Comparison of ENCODE assay signal across 8 mouse cellular contexts in the genomic region with DNA sequence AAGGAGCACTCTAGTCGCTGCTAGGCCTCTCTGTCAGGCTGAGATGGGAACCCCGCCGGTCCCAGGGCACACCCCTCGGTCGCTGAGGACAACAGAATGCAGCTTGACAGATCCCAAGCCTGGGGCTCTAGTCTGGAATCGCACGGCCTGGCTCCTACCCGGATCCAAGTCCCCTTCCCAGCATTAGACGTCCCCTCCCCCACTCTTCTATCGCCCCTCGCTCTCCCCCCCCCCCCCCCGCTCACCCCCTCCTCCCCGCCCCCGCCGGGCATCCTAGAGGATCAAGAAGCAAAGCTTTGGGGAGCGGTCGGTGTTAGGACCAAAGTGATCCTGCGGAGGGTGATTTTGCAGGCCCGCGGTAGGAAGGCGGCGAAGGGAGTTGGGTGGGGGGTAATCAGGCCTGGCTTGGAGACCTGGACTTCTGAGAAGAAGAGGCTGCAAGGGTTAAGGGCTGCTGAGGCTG. TPM values are rescaled to one million over a fixed set of nuclear protein-coding genes. Genes with fewer than 3 reads are reported as not detected.
DNase-seq lines count a peak whose midpoint lies in the region; ATAC-seq and TF ChIP-seq lines count a peak whose summit lies in the region.

No protein-coding gene starts in this region.

- peak overlapping the region; percentile 94 for H3K4me3 ChIP-seq in heart, adult 2 months
- peak overlapping the region; percentile 84 to 85 for H3K4me3 ChIP-seq in ES-E14 (ENCODE audit: insufficient read depth in 1 of 2, low read depth in 1 of 2, low read length in 2 of 2, poor library complexity in 1 of 2, severe bottlenecking in 1 of 2)
- peak overlapping the region; percentile 77 for H3K4me3 ChIP-seq in embryonic facial prominence, embryonic 11.5 days (ENCODE audit: low read depth, low read length)
- H3K4me3 ChIP-seq in hindbrain, embryonic 14.5 days (replicated peaks; ENCODE audit: low read length): peak overlapping the region; percentile 54
- H3K4me3 ChIP-seq in lung, postnatal 0 days (ENCODE audit: low read depth, low read length): peak overlapping the region; percentile 72

- H3K36me3 ChIP-seq in heart, adult 2 months (ENCODE audit: control insufficient read depth, insufficient read depth, low read length): no peaks in the 10 kb centered on the region
- H3K36me3 ChIP-seq in ES-E14 (ENCODE audit: control insufficient read depth, insufficient read depth, low read length, poor library complexity, severe bottlenecking): no peaks in the 10 kb centered on the region
- no peaks in the 10 kb centered on the region for H3K36me3 ChIP-seq in embryonic facial prominence, embryonic 11.5 days (replicated peaks; ENCODE audit: control insufficient read depth, insufficient read depth, low read depth, low read length)
- no peaks in the 10 kb centered on the region for H3K36me3 ChIP-seq in hindbrain, embryonic 14.5 days (replicated peaks; ENCODE audit: control insufficient read depth, insufficient read depth)
- H3K36me3 ChIP-seq in lung, postnatal 0 days (ENCODE audit: insufficient read depth, low read length): no peaks in the 10 kb centered on the region

- in situ Hi-C loops in ES-E14 (cut with MboI; ENCODE audit: low sequenced_read_pairs in 2 of 2, unreplicated experiment in 2 of 2): no loop called here

- 4% methylated on average over 16 of the region's 22 CpGs for WGBS in heart, adult 2 months
- WGBS in embryonic facial prominence, embryonic 11.5 days: 0% methylated on average over 17 of the region's 22 CpGs
- WGBS in hindbrain, embryonic 14.5 days: 0% methylated on average over 14 of the region's 22 CpGs
- 2% methylated on average over 15 of the region's 22 CpGs for WGBS in lung, postnatal 0 days

- TF ChIP-seq CTCF in heart, adult 2 months (IDR thresholded peaks at IDR 0.05): no peak
- TF ChIP-seq CTCF in lung, postnatal 0 days (IDR thresholded peaks at IDR 0.05): no peak

- peak overlapping the region; percentile 83 for H3K9ac ChIP-seq in heart, adult 2 months (ENCODE audit: low read depth, low read length)
- peak overlapping the region; percentile 57 for H3K9ac ChIP-seq in ES-E14 (ENCODE audit: insufficient read depth, low read depth, low read length, poor library complexity, severe bottlenecking)
- H3K9ac ChIP-seq in embryonic facial prominence, embryonic 11.5 days (replicated peaks; ENCODE audit: low read length): peak overlapping the region; percentile 86
- peak overlapping the region; percentile 82 for H3K9ac ChIP-seq in hindbrain, embryonic 14.5 days
- peak overlapping the region; percentile 46; the same call in 1 of the 2 replicates for H3K9ac ChIP-seq in lung, postnatal 0 days (replicated peaks; ENCODE audit: low read depth)

- peak; percentile 73 for ATAC-seq in embryonic facial prominence, embryonic 11.5 days (replicated peaks; ENCODE audit: insufficient number of reproducible peaks, low FRiP score, low TSS enrichment, low read depth)
- ATAC-seq in hindbrain, embryonic 14.5 days (ENCODE audit: low FRiP score): peak; percentile 62
- peak; percentile 10 for ATAC-seq in lung, postnatal 0 days
- no peak for ATAC-seq in inflammation-experienced regulatory T-cells, adult 6 months

- TF ChIP-seq EP300 in heart, adult 2 months (IDR thresholded peaks at IDR 0.05; ENCODE audit: insufficient read depth, low read depth, low read length): no peak
- TF ChIP-seq EP300 in lung, postnatal 0 days (IDR thresholded peaks at IDR 0.05): no peak

- intact Hi-C loops in heart, adult 2 months (cut with DNase I): loop anchor here (2.0 kb wide), 2 partner anchors 26 to 70 kb away; partner anchors contain the start of genes Dnhd1 and Smpd1
- intact Hi-C loops in heart, postnatal 25 days (cut with DNase I): loop anchor here (1.0 kb wide), 1 partner anchor 26 kb away; the partner anchor contains the start of gene Smpd1

- peak overlapping the region; percentile 69 for H3K4me2 ChIP-seq in embryonic facial prominence, embryonic 11.5 days (ENCODE audit: low read depth, low read length)
- H3K4me2 ChIP-seq in hindbrain, embryonic 14.5 days (replicated peaks): peak overlapping the region; percentile 84
- peak overlapping the region; percentile 90 for H3K4me2 ChIP-seq in lung, postnatal 0 days (replicated peaks; ENCODE audit: low read depth, low read length)

- DNase-seq in heart, adult 2 months: no peak
- no peak for DNase-seq in heart, postnatal 25 days (ENCODE audit: low spot score)
- DNase-seq in ES-E14 (ENCODE audit: low read depth, low spot score): no peak
- peak; percentile 57 for DNase-seq in embryonic facial prominence, embryonic 11.5 days (ENCODE audit: low spot score)
- peak; percentile 64 for DNase-seq in hindbrain, embryonic 14.5 days (ENCODE audit: low spot score)
- no peak for DNase-seq in lung, postnatal 0 days (ENCODE audit: low spot score)
- DNase-seq in spleen, postnatal 36 days (ENCODE audit: low spot score in 2 of 2): no peak

- H3K4me1 ChIP-seq in heart, adult 2 months (ENCODE audit: control insufficient read depth, insufficient read depth, low read length): peaks cover 1% of the 10 kb centered on the region
- H3K4me1 ChIP-seq in ES-E14 (ENCODE audit: control insufficient read depth in 2 of 2, insufficient read depth in 2 of 2, low read length in 2 of 2, poor library complexity in 1 of 2): no peaks in the 10 kb centered on the region; a peak in 1 of 4 replicates
- H3K4me1 ChIP-seq in embryonic facial prominence, embryonic 11.5 days (ENCODE audit: control insufficient read depth, insufficient read depth, low read length): peaks cover 4% of the 10 kb centered on the region
- H3K4me1 ChIP-seq in hindbrain, embryonic 14.5 days (replicated peaks; ENCODE audit: control insufficient read depth, insufficient read depth, low read length): peaks cover 28% of the 10 kb centered on the region
- 0 out of 2 replicates have a peak, but pooled peaks cover 5% of the 10 kb centered on the region for H3K4me1 ChIP-seq in lung, postnatal 0 days (ENCODE audit: insufficient read depth, low read depth, low read length)

- H3K27me3 ChIP-seq in heart, adult 2 months (ENCODE audit: control insufficient read depth, insufficient read depth, low read length): no peaks in the 10 kb centered on the region
- no peaks in the 10 kb centered on the region for H3K27me3 ChIP-seq in embryonic facial prominence, embryonic 11.5 days (ENCODE audit: control insufficient read depth, insufficient read depth, low read length)
- no peaks in the 10 kb centered on the region for H3K27me3 ChIP-seq in hindbrain, embryonic 14.5 days (ENCODE audit: control insufficient read depth, insufficient read depth, low read length)
- no peaks in the 10 kb centered on the region for H3K27me3 ChIP-seq in lung, postnatal 0 days (replicated peaks; ENCODE audit: insufficient read depth, low read length)

- H3K9me3 ChIP-seq in ES-E14 (ENCODE audit: control insufficient read depth, insufficient read depth, low read depth, low read length): no peaks in the 10 kb centered on the region
- H3K9me3 ChIP-seq in embryonic facial prominence, embryonic 11.5 days (replicated peaks; ENCODE audit: control insufficient read depth, low read length): no peaks in the 10 kb centered on the region
- no peaks in the 10 kb centered on the region for H3K9me3 ChIP-seq in hindbrain, embryonic 14.5 days (ENCODE audit: control insufficient read depth, low read length)
- H3K9me3 ChIP-seq in lung, postnatal 0 days (ENCODE audit: low read length): no peaks in the 10 kb centered on the region

- no peak for TF ChIP-seq POLR2A in heart, adult 2 months (IDR thresholded peaks at IDR 0.05; ENCODE audit: insufficient read depth, low read depth, low read length)

- no peaks in the 10 kb centered on the region for H3K79me2 ChIP-seq in heart, adult 2 months (replicated peaks; ENCODE audit: control insufficient read depth, insufficient read depth, low read length)

- peak overlapping the region; percentile 91 for H3K27ac ChIP-seq in heart, adult 2 months
- H3K27ac ChIP-seq in ES-E14 (ENCODE audit: insufficient read depth, low read depth, low read length, poor library complexity, severe bottlenecking): no peak overlapping the region
- H3K27ac ChIP-seq in embryonic facial prominence, embryonic 11.5 days (replicated peaks; ENCODE audit: low read depth, low read length): peak overlapping the region; percentile 35; the same call in 1 of the 2 replicates
- peak overlapping the region; percentile 97 for H3K27ac ChIP-seq in hindbrain, embryonic 14.5 days
- peak overlapping the region; percentile 78 for H3K27ac ChIP-seq in lung, postnatal 0 days (ENCODE audit: low read length)

RNA-seq across cellular contexts. Expression of gene Apbb1, which starts 0.8 kb away (rescaled TPM):
- 100 to 1,000 TPM; 123 to 147 TPM for total RNA-seq in heart, adult 2 months (2021)
- 259 and 333 TPM in 2 replicates for polyA plus RNA-seq in heart, adult 2 months (2012; rRNA removed)
- total RNA-seq in heart, postnatal 25 days (2021): 100 to 1,000 TPM in 1 of 2 experiments, 10 to 100 TPM in 1; 99.0 to 102 TPM
- 14.2 and 19.9 TPM in 2 replicates for total RNA-seq in ES-E14 (2012; rRNA removed)
- 59.7 and 68.7 TPM in 2 replicates for polyA plus RNA-seq in embryonic facial prominence, embryonic 11.5 days (2014; fragmentation: Nextera tagmentation; extraction: Ambion mirVana)
- polyA plus RNA-seq in hindbrain, embryonic 14.5 days (2014; fragmentation: Nextera tagmentation; extraction: Ambion mirVana): 224 and 243 TPM in 2 replicates
- 71.2 and 77.6 TPM in 2 replicates for polyA plus RNA-seq in lung, postnatal 0 days (2015; fragmentation: Nextera tagmentation; extraction: Ambion mirVana)
- polyA plus RNA-seq in inflammation-experienced regulatory T-cells, adult 6 months (2017; shearing (Covaris generic)): 10 to 100 TPM in 1 of 3 experiments, 1 to 10 TPM in 2; 2.9 to 10.5 (median 3.8) TPM

RNA-seq across cellular contexts. Expression of gene Hpx, which starts 19.3 kb away (rescaled TPM):
- under 1 TPM in 1 of 2 experiments, not detected in 1; 0.16 TPM for total RNA-seq in heart, adult 2 months (2021)
- 0.33 and 1.9 TPM in 2 replicates for polyA plus RNA-seq in heart, adult 2 months (2012; rRNA removed)
- total RNA-seq in heart, postnatal 25 days (2021): not detected
- total RNA-seq in ES-E14 (2012; rRNA removed): 0.58 and 0.71 TPM in 2 replicates
- polyA plus RNA-seq in embryonic facial prominence, embryonic 11.5 days (2014; fragmentation: Nextera tagmentation; extraction: Ambion mirVana): 0.14 and 0.59 TPM in 2 replicates
- polyA plus RNA-seq in hindbrain, embryonic 14.5 days (2014; fragmentation: Nextera tagmentation; extraction: Ambion mirVana): 0.13 TPM in 1 of 2 replicates, not detected in the other
- 1.7 and 2.0 TPM in 2 replicates for polyA plus RNA-seq in lung, postnatal 0 days (2015; fragmentation: Nextera tagmentation; extraction: Ambion mirVana)
- polyA plus RNA-seq in inflammation-experienced regulatory T-cells, adult 6 months (2017; shearing (Covaris generic)): not detected

RNA-seq across cellular contexts. Expression of gene Smpd1, which starts 26.5 kb away (rescaled TPM):
- 100 to 1,000 TPM; 154 to 186 TPM for total RNA-seq in heart, adult 2 months (2021)
- 190 and 211 TPM in 2 replicates for polyA plus RNA-seq in heart, adult 2 months (2012; rRNA removed)
- 100 to 1,000 TPM; 155 to 156 TPM for total RNA-seq in heart, postnatal 25 days (2021)
- total RNA-seq in ES-E14 (2012; rRNA removed): 19.4 and 22.8 TPM in 2 replicates
- polyA plus RNA-seq in embryonic facial prominence, embryonic 11.5 days (2014; fragmentation: Nextera tagmentation; extraction: Ambion mirVana): 38.5 and 45.2 TPM in 2 replicates
- polyA plus RNA-seq in hindbrain, embryonic 14.5 days (2014; fragmentation: Nextera tagmentation; extraction: Ambion mirVana): 95.9 and 106 TPM in 2 replicates
- polyA plus RNA-seq in lung, postnatal 0 days (2015; fragmentation: Nextera tagmentation; extraction: Ambion mirVana): 57.1 and 57.5 TPM in 2 replicates
- 10 to 100 TPM; 15.4 to 23.7 (median 22.3) TPM for polyA plus RNA-seq in inflammation-experienced regulatory T-cells, adult 6 months (2017; shearing (Covaris generic))

RNA-seq across cellular contexts. Expression of gene Trim3, which starts 52.7 kb away (rescaled TPM):
- total RNA-seq in heart, adult 2 months (2021): 10 to 100 TPM; 20.5 to 23.0 TPM
- polyA plus RNA-seq in heart, adult 2 months (2012; rRNA removed): 39.8 and 41.1 TPM in 2 replicates
- 10 to 100 TPM; 22.8 to 24.3 TPM for total RNA-seq in heart, postnatal 25 days (2021)
- 28.5 and 29.5 TPM in 2 replicates for total RNA-seq in ES-E14 (2012; rRNA removed)
- 19.2 and 23.6 TPM in 2 replicates for polyA plus RNA-seq in embryonic facial prominence, embryonic 11.5 days (2014; fragmentation: Nextera tagmentation; extraction: Ambion mirVana)
- polyA plus RNA-seq in hindbrain, embryonic 14.5 days (2014; fragmentation: Nextera tagmentation; extraction: Ambion mirVana): 85.5 and 90.7 TPM in 2 replicates
- polyA plus RNA-seq in lung, postnatal 0 days (2015; fragmentation: Nextera tagmentation; extraction: Ambion mirVana): 101 and 116 TPM in 2 replicates
- polyA plus RNA-seq in inflammation-experienced regulatory T-cells, adult 6 months (2017; shearing (Covaris generic)): 1 to 10 TPM in 2 of 3 experiments, under 1 TPM in 1; 0.70 to 5.4 (median 3.3) TPM

RNA-seq across cellular contexts. Expression of gene Timm10b, which starts 59.2 kb away (rescaled TPM):
- 10 to 100 TPM; 70.8 to 78.5 TPM for total RNA-seq in heart, adult 2 months (2021)
- 83.6 and 92.9 TPM in 2 replicates for polyA plus RNA-seq in heart, adult 2 months (2012; rRNA removed)
- total RNA-seq in heart, postnatal 25 days (2021): 10 to 100 TPM; 80.9 to 90.1 TPM
- 75.4 and 85.5 TPM in 2 replicates for total RNA-seq in ES-E14 (2012; rRNA removed)
- 150 and 152 TPM in 2 replicates for polyA plus RNA-seq in embryonic facial prominence, embryonic 11.5 days (2014; fragmentation: Nextera tagmentation; extraction: Ambion mirVana)
- polyA plus RNA-seq in hindbrain, embryonic 14.5 days (2014; fragmentation: Nextera tagmentation; extraction: Ambion mirVana): 147 and 154 TPM in 2 replicates
- polyA plus RNA-seq in lung, postnatal 0 days (2015; fragmentation: Nextera tagmentation; extraction: Ambion mirVana): 220 and 236 TPM in 2 replicates
- polyA plus RNA-seq in inflammation-experienced regulatory T-cells, adult 6 months (2017; shearing (Covaris generic)): 100 to 1,000 TPM; 193 to 230 (median 222) TPM

Comparison
In these comparisons a context has a peak if more than half of its experiments do, and no peak if none do; other contexts are left out.
1. DNase-seq: peak in embryonic facial prominence, embryonic 11.5 days (single experiment) and hindbrain, embryonic 14.5 days (single experiment); none in heart, adult 2 months (0 of 2), heart, postnatal 25 days (single experiment), ES-E14 (single experiment), lung, postnatal 0 days (single experiment) and spleen, postnatal 36 days (0 of 2).
2. Peak in every context shown above with its lines, with median percentiles within 50 percentile points of each other: H3K4me3 ChIP-seq, H3K9ac ChIP-seq and H3K4me2 ChIP-seq.